Mouse (Mus musculus) intestine, embryonic 14.5 days (tissue): ENCODE measurements at regions not wholly inside any gene's neighbourhood (a gene's known extent, or its start where the extent isn't known, plus 50 kb on each side); places are given as distances from the start of the nearest gene placed in this dataset.

ENCODE experiments used
- ATAC-seq: fragments of 200-750 bp; cut with Nextera tagmentation; replicated peaks from 2 replicates; pipeline ENCODE4 v1.8.0; 2017; ENCODE audit warnings: low read depth, moderate number of reproducible peaks, moderate TSS enrichment, moderate library complexity; ENCODE audit not compliant: low FRiP score, low TSS enrichment
- DNase-seq: peaks from one replicate; pipeline ENCODE4 v3.0.0-alpha.2; 2018; ENCODE audit warnings: low spot score
- H3K27ac ChIP-seq: fragments of 300-500 bp; sonication (generic); 2 replicates; pipeline ENCODE4 v1.5.1; 2014; ENCODE audit warnings: low read depth, mild to moderate bottlenecking, control low read depth
- H3K27me3 ChIP-seq: fragments of 300-500 bp; sonication (generic); replicated peaks from 2 replicates; pipeline ENCODE4 v1.6.1; 2014; ENCODE audit warnings: low read length, control low read depth; ENCODE audit not compliant: control insufficient read depth, insufficient read depth
- H3K36me3 ChIP-seq: fragments of 300-500 bp; sonication (generic); 2 replicates; pipeline ENCODE4 v1.6.1; 2014; ENCODE audit warnings: low read length, control low read depth; ENCODE audit not compliant: control insufficient read depth, insufficient read depth
- H3K4me1 ChIP-seq: fragments of 300-500 bp; sonication (generic); replicated peaks from 2 replicates; pipeline ENCODE4 v1.6.1; 2014; ENCODE audit warnings: low read length, control low read depth, mixed read lengths; ENCODE audit not compliant: control insufficient read depth, insufficient read depth
- H3K4me2 ChIP-seq: fragments of 300-500 bp; sonication (generic); 2 replicates; pipeline ENCODE4 v1.6.1; 2014; ENCODE audit warnings: low read length
- H3K4me3 ChIP-seq: fragments of 300-500 bp; sonication (generic); 2 replicates; pipeline ENCODE4 v1.5.1; 2014; ENCODE audit warnings: low read depth, low read length, control low read depth, mixed read lengths
- H3K9ac ChIP-seq: fragments of 300-500 bp; sonication (generic); 2 replicates; pipeline ENCODE4 v1.6.1; 2014; ENCODE audit warnings: mild to moderate bottlenecking, low read length
- H3K9me3 ChIP-seq: fragments of 300-500 bp; sonication (generic); 2 replicates; pipeline ENCODE4 v1.6.1; 2016; ENCODE audit warnings: low read length, control low read depth; ENCODE audit not compliant: control insufficient read depth
- WGBS: fragments of 180-500 bp; shearing (Covaris S2); extraction: QIAGEN DNeasy Blood & Tissue Kit; methylation state at CpG from one replicate; pipeline ENCODE4 v1.1.7; 2014; 5-methylcytosine and 5-hydroxymethylcytosine counted together

- ATAC-seq (no peak; the same call in 1 of the 2 replicates), DNase-seq (no peak)
- H3K27ac ChIP-seq, result no peak overlapping the region
- H3K9me3 ChIP-seq, result no peaks in the 10 kb centered on the region
- no peaks in the 10 kb centered on the region for H3K36me3 ChIP-seq
- no peak overlapping the region for H3K4me2 ChIP-seq
- H3K27me3 ChIP-seq, result no peaks in the 10 kb centered on the region
- no peak overlapping the region for H3K4me3 ChIP-seq
- WGBS, result 83% methylated on average over 6 of the region's 6 CpGs
- no peaks in the 10 kb centered on the region for H3K4me1 ChIP-seq
- no peak overlapping the region for H3K9ac ChIP-seq
Observed at GRCm38 (mm10) chr14:46539466-46540187, 149.2 kb upstream of the Bmp4 start.

GRCm38 (mm10) chr14:46536002-46536762 is 145.7 kb upstream of the Bmp4 start:
- H3K4me3 ChIP-seq, result no peak overlapping the region
- no peak overlapping the region for H3K27ac ChIP-seq
- 81% methylated on average over 10 of the region's 10 CpGs for WGBS
- ATAC-seq (no peak), DNase-seq (no peak)
- H3K9ac ChIP-seq, result no peak overlapping the region
- H3K27me3 ChIP-seq, result no peaks in the 10 kb centered on the region
- no peaks in the 10 kb centered on the region for H3K4me1 ChIP-seq
- no peaks in the 10 kb centered on the region for H3K9me3 ChIP-seq
- H3K4me2 ChIP-seq, result no peak overlapping the region
- H3K36me3 ChIP-seq, result no peaks in the 10 kb centered on the region

DNA sequence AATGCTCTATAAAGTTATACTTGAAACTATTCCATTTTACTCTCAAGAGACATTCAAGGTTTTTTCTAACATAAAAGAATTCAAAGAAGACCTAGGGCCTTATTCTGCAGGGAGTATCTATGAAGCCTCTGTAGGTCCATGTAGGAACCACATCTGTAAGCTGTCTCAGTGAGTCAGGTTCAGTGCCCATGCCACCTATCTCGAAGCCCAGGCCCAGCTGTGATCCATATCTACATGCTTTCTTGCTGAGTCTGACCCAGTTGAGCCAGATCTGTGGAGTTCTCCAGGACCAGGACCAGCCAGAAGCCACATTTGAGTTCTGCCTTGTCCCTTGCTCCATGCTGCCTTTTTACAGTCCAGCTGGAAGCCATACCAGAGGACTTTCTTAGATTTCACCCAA is 142.2 kb upstream of the Bmp4 start:
- Histone ChIP-seq H3K9me3 (no peaks in the 10 kb centered on the region), H3K9ac (no peak overlapping the region), H3K27ac (no peak overlapping the region), H3K4me2 (no peak overlapping the region), H3K4me3 (no peak overlapping the region), H3K4me1 (no peaks in the 10 kb centered on the region), H3K36me3 (no peaks in the 10 kb centered on the region), H3K27me3 (no peaks in the 10 kb centered on the region)
- ATAC-seq, result no peak
- WGBS, result 85% methylated on average over 1 of the region's 1 CpGs
- DNase-seq, result no peak

- Histone ChIP-seq H3K4me2 (no peak overlapping the region), H3K27ac (no peak overlapping the region), H3K4me1 (no peaks in the 10 kb centered on the region), H3K4me3 (no peak overlapping the region), H3K27me3 (no peaks in the 10 kb centered on the region), H3K36me3 (no peaks in the 10 kb centered on the region), H3K9ac (no peak overlapping the region), H3K9me3 (no peaks in the 10 kb centered on the region)
- ATAC-seq (no peak), DNase-seq (no peak)
- 86% methylated on average over 6 of the region's 6 CpGs for WGBS
Observed at GRCm38 (mm10) chr14:46530452-46530851, 140.0 kb upstream of the Bmp4 start.

DNA sequence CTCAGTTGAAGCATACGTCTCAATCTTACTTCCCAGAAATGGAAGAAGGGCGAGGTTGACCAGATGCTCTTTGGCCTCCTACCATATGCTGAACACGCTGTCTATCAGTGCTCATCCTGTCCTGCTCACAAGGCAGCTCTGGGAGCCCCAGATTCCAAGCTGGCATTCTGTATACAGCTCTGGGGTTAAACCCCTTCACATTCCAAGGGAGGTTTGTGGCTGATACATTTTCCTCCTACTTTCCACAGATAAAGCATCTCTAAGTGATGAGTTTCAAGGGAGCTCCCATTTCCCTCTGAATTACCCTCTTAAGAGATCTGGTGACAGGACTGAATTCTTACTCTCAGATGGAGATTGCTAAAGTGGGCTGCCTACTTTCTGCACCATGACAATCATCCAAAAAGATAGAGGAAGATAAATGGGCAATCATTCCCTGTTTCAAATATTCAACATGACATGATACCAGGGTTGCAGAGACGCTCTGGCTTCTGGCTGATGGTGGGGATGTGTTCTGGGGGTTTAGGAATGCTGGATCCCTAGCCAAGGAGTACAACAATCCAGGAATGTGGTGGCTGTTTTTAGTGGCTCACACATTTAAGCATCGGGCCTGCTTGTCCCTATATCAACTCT is 138.7 kb upstream of the Bmp4 start:
- WGBS, result 70% methylated on average over 5 of the region's 5 CpGs
- H3K9ac ChIP-seq, result no peak overlapping the region
- DNase-seq, result no peak
- no peaks in the 10 kb centered on the region for H3K27me3 ChIP-seq
- H3K36me3 ChIP-seq, result no peaks in the 10 kb centered on the region
- H3K9me3 ChIP-seq, result no peaks in the 10 kb centered on the region
- no peak overlapping the region for H3K4me2 ChIP-seq
- H3K27ac ChIP-seq, result no peak overlapping the region
- ATAC-seq, result no peak
- H3K4me3 ChIP-seq, result no peak overlapping the region
- no peaks in the 10 kb centered on the region for H3K4me1 ChIP-seq

DNA sequence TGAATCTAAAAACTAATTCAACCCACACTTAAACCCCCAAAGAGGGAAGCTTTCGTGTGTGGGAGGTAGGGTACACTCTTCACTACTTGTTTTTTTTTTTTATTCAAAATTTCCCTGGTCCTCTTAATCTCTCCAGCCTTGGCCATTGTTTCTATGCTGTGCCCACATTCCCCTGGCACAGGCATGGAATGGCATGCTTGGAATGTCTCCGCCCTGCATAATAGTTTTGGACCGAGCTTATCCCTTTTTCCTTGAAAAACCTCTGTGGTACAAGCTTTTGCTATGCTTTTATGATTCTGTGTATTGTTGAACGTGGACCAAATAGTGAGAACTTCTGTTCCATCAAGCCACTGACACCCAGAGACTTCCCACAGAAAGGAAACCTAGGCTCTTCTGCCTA is 126.8 kb upstream of the Bmp4 start:
- no peak for ATAC-seq
- H3K9ac ChIP-seq, result no peak overlapping the region
- H3K4me2 ChIP-seq, result no peak overlapping the region
- H3K9me3 ChIP-seq, result no peaks in the 10 kb centered on the region
- DNase-seq, result no peak
- H3K27ac ChIP-seq, result no peak overlapping the region
- H3K27me3 ChIP-seq, result no peaks in the 10 kb centered on the region
- no peak overlapping the region for H3K4me3 ChIP-seq
- H3K4me1 ChIP-seq, result peaks cover 13% of the 10 kb centered on the region; the same call in 1 of the 2 replicates
- 77% methylated on average over 4 of the region's 4 CpGs for WGBS
- no peaks in the 10 kb centered on the region for H3K36me3 ChIP-seq

GRCm38 (mm10) chr14:46516285-46516684 is 125.8 kb upstream of the Bmp4 start:
- H3K9me3 ChIP-seq, result no peaks in the 10 kb centered on the region
- H3K36me3 ChIP-seq, result no peaks in the 10 kb centered on the region
- no peak overlapping the region for H3K9ac ChIP-seq
- no peak overlapping the region for H3K4me3 ChIP-seq
- H3K27me3 ChIP-seq, result no peaks in the 10 kb centered on the region
- DNase-seq (no peak), ATAC-seq (no peak)
- WGBS, result 89% methylated on average over 3 of the region's 3 CpGs
- no peak overlapping the region for H3K4me2 ChIP-seq
- H3K27ac ChIP-seq, result no peak overlapping the region
- H3K4me1 ChIP-seq, result peaks cover 13% of the 10 kb centered on the region; the same call in 1 of the 2 replicates

GRCm38 (mm10) chr14:46514262-46514932 is 123.9 kb upstream of the Bmp4 start:
- H3K9me3 ChIP-seq, result no peaks in the 10 kb centered on the region
- H3K4me3 ChIP-seq, result no peak overlapping the region
- no peak overlapping the region for H3K9ac ChIP-seq
- DNase-seq (no peak), ATAC-seq (0 out of 2 replicates have a peak, but pooled peaks have one; percentile 32)
- H3K36me3 ChIP-seq, result no peaks in the 10 kb centered on the region
- H3K4me2 ChIP-seq, result no peak overlapping the region
- peak overlapping the region; percentile 27; the same call in 1 of the 2 replicates for H3K27ac ChIP-seq
- peaks cover 13% of the 10 kb centered on the region; the same call in 1 of the 2 replicates for H3K4me1 ChIP-seq
- WGBS, result 34% methylated on average over 4 of the region's 4 CpGs
- no peaks in the 10 kb centered on the region for H3K27me3 ChIP-seq
